Mouse (Mus musculus): ENCODE data around the gene Cfap77. TPM values are rescaled to one million over a fixed set of nuclear protein-coding genes. Genes with fewer than 3 reads are reported as not detected.
A peak's percentile ranks its signal among the peaks of the same experiment; 100 is the strongest.

Cfap77 gene
- polyA plus RNA-seq, 1 experiment: 0.31 TPM

DNA sequence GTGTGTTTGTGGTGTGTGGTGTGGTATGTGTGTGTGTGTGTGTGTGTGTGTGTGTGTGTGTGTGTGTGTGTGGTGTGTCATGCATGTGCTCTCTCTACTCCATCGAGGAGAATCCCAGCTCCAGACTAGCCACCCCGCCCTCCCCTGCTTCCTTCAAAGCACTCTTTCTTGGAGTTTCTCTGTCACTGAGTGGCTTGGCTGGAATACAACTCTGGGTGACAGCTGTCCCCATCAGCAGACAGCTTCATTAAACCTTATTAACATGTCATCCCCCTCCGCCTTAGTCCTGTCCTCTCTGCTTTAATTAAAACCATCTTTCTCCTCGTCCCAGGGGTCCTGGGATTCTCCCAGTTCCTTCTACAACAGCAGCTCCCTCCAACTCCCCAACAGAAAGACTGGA is 59.4 kb downstream of the Cfap77 start:
- Histone ChIP-seq H3K4me3 (ENCODE audit: insufficient read depth, low read depth, low read length) (no peak overlapping the region), H3K4me1 (ENCODE audit: control insufficient read depth, insufficient read depth, low read length) (no peaks in the 10 kb centered on the region), H3K36me3 (ENCODE audit: control insufficient read depth, insufficient read depth, low read length) (no peaks in the 10 kb centered on the region), H3K27me3 (replicated peaks; ENCODE audit: control insufficient read depth, insufficient read depth, low read length) (no peaks in the 10 kb centered on the region), H3K27ac (ENCODE audit: insufficient read depth, low read depth, low read length) (no peak overlapping the region)
- WGBS: 58% methylated on average over 4 of the region's 4 CpGs
- no peak for DNase-seq
- no peak for TF ChIP-seq CTCF (conservative IDR thresholded peaks at IDR 0.05; ENCODE audit: insufficient read depth, insufficient read length, low read depth, low read length)
- no peak for TF ChIP-seq POLR2A (IDR thresholded peaks at IDR 0.05; ENCODE audit: low read depth, low read length)

DNA sequence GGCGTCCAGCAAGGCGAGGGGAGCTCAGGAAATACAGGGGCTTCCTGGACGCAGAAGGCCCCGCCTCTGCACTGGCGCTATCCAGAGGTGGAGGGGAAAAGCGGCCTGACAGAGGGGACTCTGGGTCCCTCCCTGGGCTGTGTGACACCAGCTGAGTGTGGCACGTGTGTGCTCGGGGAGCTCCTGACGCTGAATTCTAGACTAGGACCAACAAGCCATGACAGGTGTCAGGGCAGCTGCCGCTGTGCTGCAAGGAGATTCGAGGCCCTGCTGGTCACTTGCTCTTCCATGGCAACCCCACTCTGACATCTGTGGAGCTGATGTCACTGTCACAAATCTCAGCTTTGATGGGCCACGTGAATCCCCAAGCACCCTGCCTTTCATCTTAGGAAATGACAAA is 60.9 kb downstream of the Cfap77 start:
- 68% methylated on average over 12 of the region's 12 CpGs for WGBS
- TF ChIP-seq POLR2A (IDR thresholded peaks at IDR 0.05; ENCODE audit: low read depth, low read length) (no peak), CTCF (conservative IDR thresholded peaks at IDR 0.05; ENCODE audit: insufficient read depth, insufficient read length, low read depth, low read length) (no peak)

DNA sequence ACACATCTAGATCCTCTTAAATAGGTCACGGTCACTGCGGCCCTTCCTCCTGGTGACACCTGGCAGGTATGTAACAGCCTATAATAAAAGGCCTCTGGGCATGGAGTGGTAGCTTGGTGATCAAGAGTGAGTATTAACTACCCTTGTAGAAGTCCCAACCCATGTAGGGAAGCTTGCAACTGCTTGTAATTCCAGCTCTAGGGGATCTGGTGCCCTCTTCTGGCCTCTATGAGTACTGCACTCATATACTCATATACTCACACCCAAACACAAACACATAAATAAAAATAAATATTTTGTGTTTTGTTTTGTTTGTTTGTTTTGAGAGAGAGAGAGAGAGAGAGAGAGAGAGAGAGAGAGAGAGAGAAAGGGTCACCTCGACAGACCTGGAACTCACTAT is 66.1 kb downstream of the Cfap77 start:
- H3K4me3 ChIP-seq (ENCODE audit: insufficient read depth, low read depth, low read length): no peak overlapping the region
- H3K36me3 ChIP-seq (ENCODE audit: control insufficient read depth, insufficient read depth, low read length): no peaks in the 10 kb centered on the region
- no peak for DNase-seq
- TF ChIP-seq CTCF (conservative IDR thresholded peaks at IDR 0.05; ENCODE audit: insufficient read depth, insufficient read length, low read depth, low read length): no peak
- no peak for TF ChIP-seq POLR2A (IDR thresholded peaks at IDR 0.05; ENCODE audit: low read depth, low read length)
- H3K27ac ChIP-seq (ENCODE audit: insufficient read depth, low read depth, low read length): no peak overlapping the region
- no peaks in the 10 kb centered on the region for H3K27me3 ChIP-seq (replicated peaks; ENCODE audit: control insufficient read depth, insufficient read depth, low read length)
- no peaks in the 10 kb centered on the region for H3K4me1 ChIP-seq (ENCODE audit: control insufficient read depth, insufficient read depth, low read length)
- WGBS: 98% methylated on average over 3 of the region's 3 CpGs

More for the DNA sequence above, 60.9 kb downstream of the Cfap77 start:
- no peak overlapping the region for H3K27ac ChIP-seq (ENCODE audit: insufficient read depth, low read depth, low read length)
- H3K36me3 ChIP-seq (ENCODE audit: control insufficient read depth, insufficient read depth, low read length): no peaks in the 10 kb centered on the region
- no peak overlapping the region for H3K4me3 ChIP-seq (ENCODE audit: insufficient read depth, low read depth, low read length)
- H3K27me3 ChIP-seq (replicated peaks; ENCODE audit: control insufficient read depth, insufficient read depth, low read length): no peaks in the 10 kb centered on the region
- no peaks in the 10 kb centered on the region for H3K4me1 ChIP-seq (ENCODE audit: control insufficient read depth, insufficient read depth, low read length)
- no peak for DNase-seq

DNA sequence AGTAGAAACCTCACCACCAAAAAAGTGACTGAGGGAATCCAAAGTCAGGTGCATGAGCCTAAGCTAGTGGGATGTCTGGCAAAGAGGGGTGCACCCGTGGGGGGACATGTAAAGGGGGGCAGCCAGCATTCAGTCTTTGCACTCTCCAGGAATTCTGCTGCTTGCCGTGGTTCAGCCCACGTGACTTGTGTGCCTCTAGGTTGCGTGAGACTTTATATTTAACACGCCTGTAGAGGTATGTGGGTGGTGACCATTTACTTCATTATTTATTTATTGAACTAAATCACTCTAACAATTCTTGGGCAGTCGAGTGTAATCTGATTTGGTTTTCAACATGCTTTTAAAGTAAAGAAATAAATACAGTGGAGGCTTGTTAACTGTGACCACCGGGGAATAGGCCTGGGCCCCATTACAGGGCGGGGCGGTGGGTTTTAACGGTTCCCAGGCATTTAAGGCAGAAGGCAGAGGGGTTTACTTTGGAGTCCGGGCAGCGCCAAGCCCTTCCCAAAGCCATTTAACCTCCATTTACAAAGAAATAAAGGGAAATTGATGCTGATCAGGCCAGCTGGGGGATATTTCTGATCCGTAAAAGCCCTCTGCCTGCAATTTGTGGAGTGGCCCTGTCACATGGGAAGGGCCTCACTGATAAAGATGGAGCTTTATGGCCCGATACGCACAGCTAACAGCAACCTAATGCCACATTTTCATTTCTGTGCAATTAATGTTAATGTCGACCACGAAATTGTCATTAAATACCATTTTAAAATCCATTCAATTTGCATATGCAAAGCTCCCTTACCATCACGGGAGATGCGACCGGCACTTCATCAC is 74.6 kb downstream of the Cfap77 start:
- no peaks in the 10 kb centered on the region for H3K27me3 ChIP-seq (replicated peaks; ENCODE audit: control insufficient read depth, insufficient read depth, low read length)
- TF ChIP-seq POLR2A (IDR thresholded peaks at IDR 0.05; ENCODE audit: low read depth, low read length): no peak
- 56% methylated on average over 20 of the region's 20 CpGs for whole genome bisulfite sequencing

DNA sequence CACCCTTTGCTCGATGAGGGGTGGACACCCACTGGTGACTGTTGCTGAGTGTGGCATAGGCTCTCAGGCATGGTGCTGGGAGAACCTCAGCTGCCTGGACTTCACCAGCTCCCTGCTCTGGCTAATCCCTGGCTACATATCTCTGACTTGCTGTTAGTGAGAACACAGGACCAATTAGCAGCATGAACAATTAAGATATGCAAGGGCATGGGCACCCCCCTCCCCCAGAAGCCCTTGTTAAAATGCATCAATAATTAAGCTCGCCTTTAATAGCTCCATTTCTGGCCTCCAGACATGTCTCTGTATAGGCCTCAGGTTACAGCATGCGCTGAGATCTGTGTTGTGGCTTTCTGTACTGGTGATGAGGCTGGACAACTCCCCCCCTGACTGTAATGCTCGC is 76.4 kb downstream of the Cfap77 start:
- H3K36me3 ChIP-seq (ENCODE audit: control insufficient read depth, insufficient read depth, low read length): no peaks in the 10 kb centered on the region
- no peak for DNase-seq
- WGBS: 67% methylated on average over 4 of the region's 4 CpGs
- H3K27me3 ChIP-seq (replicated peaks; ENCODE audit: control insufficient read depth, insufficient read depth, low read length): no peaks in the 10 kb centered on the region
- no peak for TF ChIP-seq CTCF (conservative IDR thresholded peaks at IDR 0.05; ENCODE audit: insufficient read depth, insufficient read length, low read depth, low read length)
- H3K4me3 ChIP-seq (ENCODE audit: insufficient read depth, low read depth, low read length): no peak overlapping the region
- no peak overlapping the region for H3K27ac ChIP-seq (ENCODE audit: insufficient read depth, low read depth, low read length)
- H3K4me1 ChIP-seq (ENCODE audit: control insufficient read depth, insufficient read depth, low read length): no peaks in the 10 kb centered on the region

More for the DNA sequence above, 74.6 kb downstream of the Cfap77 start:
- no peak for DNase-seq
- H3K27ac ChIP-seq (ENCODE audit: insufficient read depth, low read depth, low read length): no peak overlapping the region
- no peaks in the 10 kb centered on the region for H3K36me3 ChIP-seq (ENCODE audit: control insufficient read depth, insufficient read depth, low read length)
- H3K4me1 ChIP-seq (ENCODE audit: control insufficient read depth, insufficient read depth, low read length): no peaks in the 10 kb centered on the region
- H3K4me3 ChIP-seq (ENCODE audit: insufficient read depth, low read depth, low read length): no peak overlapping the region

DNA sequence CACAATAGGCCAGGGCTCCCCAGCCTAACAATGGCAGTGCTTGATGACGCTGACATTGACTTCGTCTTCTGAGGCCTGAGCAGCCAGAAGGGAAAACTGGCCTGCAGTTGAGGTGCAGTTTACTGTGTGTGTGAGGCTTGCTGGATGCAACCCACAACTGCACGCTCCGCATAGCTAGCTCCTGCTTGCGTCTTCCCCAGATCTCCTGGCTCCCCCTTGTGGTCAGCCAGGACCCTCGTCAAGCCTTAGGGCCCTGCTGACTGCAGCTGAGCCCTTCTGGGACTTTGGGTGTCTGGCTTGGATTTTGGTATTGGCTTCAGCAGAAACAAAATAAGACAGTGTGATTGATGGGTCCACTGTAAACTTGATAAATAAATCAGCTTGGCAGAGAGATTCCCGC is 78.2 kb downstream of the Cfap77 start:
- Histone ChIP-seq H3K27ac (ENCODE audit: insufficient read depth, low read depth, low read length) (no peak overlapping the region), H3K36me3 (ENCODE audit: control insufficient read depth, insufficient read depth, low read length) (no peaks in the 10 kb centered on the region), H3K4me3 (ENCODE audit: insufficient read depth, low read depth, low read length) (no peak overlapping the region), H3K4me1 (ENCODE audit: control insufficient read depth, insufficient read depth, low read length) (no peaks in the 10 kb centered on the region), H3K27me3 (replicated peaks; ENCODE audit: control insufficient read depth, insufficient read depth, low read length) (no peaks in the 10 kb centered on the region)
- 12% methylated on average over 7 of the region's 7 CpGs for WGBS
- TF ChIP-seq CTCF (conservative IDR thresholded peaks at IDR 0.05; ENCODE audit: insufficient read depth, insufficient read length, low read depth, low read length) (peak; percentile 92), POLR2A (IDR thresholded peaks at IDR 0.05; ENCODE audit: low read depth, low read length) (no peak)
- peak; percentile 60 for DNase-seq

DNA sequence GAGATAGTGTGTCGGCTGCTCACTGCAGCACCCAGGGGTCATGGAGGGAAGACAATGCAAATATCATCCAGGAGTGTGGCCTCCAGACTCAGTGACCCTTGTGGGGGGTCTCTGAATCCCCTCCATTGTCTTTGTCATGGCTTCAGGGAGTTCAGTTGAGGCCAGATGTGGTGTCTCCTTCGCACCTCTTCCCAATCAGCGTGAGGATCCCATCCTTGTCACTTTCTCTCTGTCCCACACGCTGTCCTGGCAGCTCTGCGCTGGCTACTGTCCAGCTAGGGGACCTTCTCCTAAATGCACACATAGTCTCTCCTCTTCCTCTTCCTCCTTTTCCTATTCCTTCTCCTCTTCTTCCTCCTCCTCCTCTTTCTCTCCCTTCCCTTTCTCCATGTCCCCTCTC is 79.3 kb downstream of the Cfap77 start:
- 82% methylated on average over 5 of the region's 5 CpGs for WGBS
- TF ChIP-seq POLR2A (IDR thresholded peaks at IDR 0.05; ENCODE audit: low read depth, low read length): no peak
- TF ChIP-seq CTCF (conservative IDR thresholded peaks at IDR 0.05; ENCODE audit: insufficient read depth, insufficient read length, low read depth, low read length): no peak
- Histone ChIP-seq H3K27me3 (replicated peaks; ENCODE audit: control insufficient read depth, insufficient read depth, low read length) (no peaks in the 10 kb centered on the region), H3K27ac (ENCODE audit: insufficient read depth, low read depth, low read length) (no peak overlapping the region), H3K4me1 (ENCODE audit: control insufficient read depth, insufficient read depth, low read length) (no peaks in the 10 kb centered on the region), H3K36me3 (ENCODE audit: control insufficient read depth, insufficient read depth, low read length) (no peaks in the 10 kb centered on the region), H3K4me3 (ENCODE audit: insufficient read depth, low read depth, low read length) (no peak overlapping the region)
- DNase-seq: no peak

Data from kidney, adult 2 months (tissue).